In genomic region chr1:86527599-86528486, GRCm38 (mm10) we compare ENCODE assay signal across 8 mouse cellular contexts. TPM values are rescaled to one million over a fixed set of nuclear protein-coding genes. Genes with fewer than 3 reads are reported as not detected.
DNase-seq lines count a peak whose midpoint lies in the region; ATAC-seq lines count a peak whose summit lies in the region.

No protein-coding gene starts in this region.

- intact Hi-C loops in left cerebral cortex, postnatal 14 days (cut with DNase I), result loop anchor here (1.0 kb wide), 1 partner anchor 26 kb away; no protein-coding TSS in a partner anchor

- DNase-seq in adrenal gland, adult (ENCODE audit: inconsistent age in 2 of 2, low spot score in 1 of 2), result peak; percentile 94 to 98
- peak; percentile 93 for DNase-seq in embryo, embryonic 11 days
- DNase-seq in gastrocnemius, postnatal 25 days, result peak; percentile 88
- DNase-seq in intestine, embryonic 14.5 days (ENCODE audit: low spot score), result peak; percentile 98
- peak; percentile 94 to 95 for DNase-seq in left cerebral cortex, postnatal 14 days (ENCODE audit: low spot score in 2 of 2)
- DNase-seq in right cerebral cortex, postnatal 10 days (ENCODE audit: low spot score in 2 of 2), result peak; percentile 93 to 95
- peak; percentile 90 for DNase-seq in urinary bladder, postnatal 14 days (ENCODE audit: low spot score)

- no peaks in the 10 kb centered on the region for H3K27me3 ChIP-seq in intestine, embryonic 14.5 days (replicated peaks; ENCODE audit: control insufficient read depth, insufficient read depth, low read length)

- H3K4me3 ChIP-seq in intestine, embryonic 14.5 days (ENCODE audit: low read depth, low read length), result peak overlapping the region; percentile 100

- H3K36me3 ChIP-seq in intestine, embryonic 14.5 days (ENCODE audit: control insufficient read depth, insufficient read depth, low read length), result peaks cover 24% of the 10 kb centered on the region

- H3K9ac ChIP-seq in intestine, embryonic 14.5 days (ENCODE audit: low read length), result peak overlapping the region; percentile 100

- H3K27ac ChIP-seq in intestine, embryonic 14.5 days (ENCODE audit: low read depth), result peak overlapping the region; percentile 100

- H3K4me1 ChIP-seq in intestine, embryonic 14.5 days (replicated peaks; ENCODE audit: control insufficient read depth, insufficient read depth, low read length), result peaks cover 31% of the 10 kb centered on the region

- WGBS in intestine, embryonic 14.5 days, result under 1% methylated on average over 88 of the region's 89 CpGs

- peak overlapping the region; percentile 98 for H3K4me2 ChIP-seq in intestine, embryonic 14.5 days (ENCODE audit: low read length)

- H3K9me3 ChIP-seq in intestine, embryonic 14.5 days (ENCODE audit: control insufficient read depth, low read length), result no peaks in the 10 kb centered on the region

- ATAC-seq in intestine, embryonic 14.5 days (replicated peaks; ENCODE audit: low FRiP score, low TSS enrichment, low read depth), result no peak; the same call in 1 of the 2 replicates
- peak; percentile 7 for ATAC-seq in megakaryocyte progenitor cell, adult 5-6 weeks (replicated peaks; ENCODE audit: poor library complexity)

RNA-seq across cellular contexts. Expression of gene Ptma, which starts 1.3 kb away (rescaled TPM):
- total RNA-seq in gastrocnemius, postnatal 25 days (2021), result 100 to 1,000 TPM; 100 to 129 TPM
- polyA plus RNA-seq in intestine, embryonic 14.5 days (2014; fragmentation: Nextera tagmentation; extraction: Ambion mirVana), result 2,795 and 2,826 TPM in 2 replicates
- total RNA-seq in left cerebral cortex, postnatal 14 days (2021), result 100 to 1,000 TPM; 336 to 423 TPM
- 6,310 and 6,455 TPM in 2 replicates for total RNA-seq in megakaryocyte progenitor cell, adult 5-6 weeks (2015)
- 6,827 and 7,265 TPM in 2 replicates for total RNA-seq in megakaryocyte progenitor cell, adult 5-6 weeks (2017)

RNA-seq across cellular contexts. Expression of gene Pde6d, which starts 54.6 kb away (rescaled TPM):
- 10 to 100 TPM; 21.9 to 29.6 TPM for total RNA-seq in gastrocnemius, postnatal 25 days (2021)
- 45.7 and 46.0 TPM in 2 replicates for polyA plus RNA-seq in intestine, embryonic 14.5 days (2014; fragmentation: Nextera tagmentation; extraction: Ambion mirVana)
- 10 to 100 TPM; 60.5 to 63.2 TPM for total RNA-seq in left cerebral cortex, postnatal 14 days (2021)
- total RNA-seq in megakaryocyte progenitor cell, adult 5-6 weeks (2015), result 60.3 and 71.2 TPM in 2 replicates
- total RNA-seq in megakaryocyte progenitor cell, adult 5-6 weeks (2017), result 17.9 and 23.6 TPM in 2 replicates

RNA-seq across cellular contexts. Expression of gene Cops7b, which starts 54.9 kb away (rescaled TPM):
- 10 to 100 TPM in 1 of 2 experiments, 1 to 10 TPM in 1; 9.6 to 10.4 TPM for total RNA-seq in gastrocnemius, postnatal 25 days (2021)
- polyA plus RNA-seq in intestine, embryonic 14.5 days (2014; fragmentation: Nextera tagmentation; extraction: Ambion mirVana), result 36.9 and 43.0 TPM in 2 replicates
- 10 to 100 TPM; 24.8 to 28.7 TPM for total RNA-seq in left cerebral cortex, postnatal 14 days (2021)
- total RNA-seq in megakaryocyte progenitor cell, adult 5-6 weeks (2015), result 9.3 and 13.2 TPM in 2 replicates
- 19.5 and 22.7 TPM in 2 replicates for total RNA-seq in megakaryocyte progenitor cell, adult 5-6 weeks (2017)

Comparison
In these comparisons a context has a peak if more than half of its experiments do, and no peak if none do; other contexts are left out.
1. RNA of gene Ptma, which starts 1.3 kb away (total RNA-seq): 6,310 to 7,265 TPM in megakaryocyte progenitor cell, adult 5-6 weeks; 336 to 423 TPM in left cerebral cortex, postnatal 14 days and 100 to 129 TPM in gastrocnemius, postnatal 25 days; every median in the first group is over 10 times any median in the second.
2. Peak in every context shown above with its lines, with median percentiles within 50 percentile points of each other: DNase-seq.